13 mouse cellular contexts compared by ENCODE assay signal in genomic region chr16:37486826-37487612, GRCm38 (mm10). TPM values are rescaled to one million over a fixed set of nuclear protein-coding genes. Genes with fewer than 3 reads are reported as not detected.
DNase-seq lines count a peak whose midpoint lies in the region; ATAC-seq and TF ChIP-seq lines count a peak whose summit lies in the region.
"Had no signal": no experiment of that assay in that cellular context is flagged by ENCODE, and none has a peak within 500 bp of the region (broad histone marks: within the 10 kb centered on the region; RNA-seq: fewer than 3 reads in every experiment).

No protein-coding gene starts in this region.

- no peak overlapping the region for H3K9ac ChIP-seq in hindbrain, embryonic 12.5 days
- no peak overlapping the region for H3K9ac ChIP-seq in midbrain, postnatal 0 days (replicated peaks; ENCODE audit: low read length, poor library complexity, severe bottlenecking)
- H3K9ac ChIP-seq: liver, embryonic 13.5 days had no signal

- ATAC-seq in hindbrain, embryonic 12.5 days (ENCODE audit: low FRiP score), result peak; percentile 97
- peak; percentile 95 for ATAC-seq in midbrain, postnatal 0 days (ENCODE audit: low FRiP score)
- no peak for ATAC-seq in megakaryocyte progenitor cell, adult 5-6 weeks (replicated peaks; ENCODE audit: poor library complexity)
- ATAC-seq in erythroid progenitor cell, adult 5-6 weeks (replicated peaks; ENCODE audit: low FRiP score, poor library complexity, severe bottlenecking), result no peak

- no peaks in the 10 kb centered on the region for H3K27me3 ChIP-seq in hindbrain, embryonic 12.5 days
- H3K27me3 ChIP-seq in midbrain, postnatal 0 days (ENCODE audit: insufficient read depth, low read length), result no peaks in the 10 kb centered on the region
- H3K27me3 ChIP-seq: liver, embryonic 13.5 days; megakaryocyte, embryonic 14.5 days had no signal

- TF ChIP-seq CTCF in midbrain, postnatal 0 days (IDR thresholded peaks at IDR 0.05), result no peak

- peaks cover 4% of the 10 kb centered on the region; the same call in 1 of the 2 replicates for H3K4me1 ChIP-seq in hindbrain, embryonic 12.5 days
- no peaks in the 10 kb centered on the region for H3K4me1 ChIP-seq in midbrain, postnatal 0 days (ENCODE audit: insufficient read depth, low read length)
- H3K4me1 ChIP-seq: liver, embryonic 13.5 days; megakaryocyte, embryonic 14.5 days had no signal

- peak overlapping the region; percentile 23 for H3K4me2 ChIP-seq in hindbrain, embryonic 12.5 days (replicated peaks)
- H3K4me2 ChIP-seq in midbrain, postnatal 0 days (ENCODE audit: low read depth, low read length, poor library complexity, severe bottlenecking), result no peak overlapping the region
- H3K4me2 ChIP-seq: heart, embryonic 11.5 days; liver, embryonic 13.5 days had no signal

- no peak overlapping the region for H3K4me3 ChIP-seq in hindbrain, embryonic 12.5 days
- no peak overlapping the region for H3K4me3 ChIP-seq in midbrain, postnatal 0 days (ENCODE audit: low read depth, low read length)
- H3K4me3 ChIP-seq: liver, embryonic 13.5 days; megakaryocyte, embryonic 14.5 days had no signal

- 33% methylated on average over 3 of the region's 3 CpGs for WGBS in hindbrain, embryonic 12.5 days
- 13% methylated on average over 3 of the region's 3 CpGs for WGBS in midbrain, postnatal 0 days

- H3K36me3 ChIP-seq in hindbrain, embryonic 12.5 days, result no peaks in the 10 kb centered on the region
- H3K36me3 ChIP-seq in midbrain, postnatal 0 days (ENCODE audit: insufficient read depth, low read length), result no peaks in the 10 kb centered on the region
- H3K36me3 ChIP-seq: liver, embryonic 13.5 days had no signal

- DNase-seq in layer of hippocampus, adult 9-11 months, result peak; percentile 29
- DNase-seq in layer of hippocampus, postnatal 25 days (ENCODE audit: extremely low spot score in 1 of 2, low spot score in 1 of 2), result no peak
- peak; percentile 26 for DNase-seq in embryo, embryonic 11.5 days (ENCODE audit: low read depth, low spot score)
- DNase-seq in midbrain, postnatal 0 days (ENCODE audit: low spot score), result peak; percentile 71
- no peak for DNase-seq in cerebellum, adult 11 months
- DNase-seq: adrenal gland, postnatal 10 days; cerebellum, postnatal 14 days; liver, embryonic 13.5 days had no signal

- no peaks in the 10 kb centered on the region for H3K9me3 ChIP-seq in hindbrain, embryonic 12.5 days (replicated peaks)
- no peaks in the 10 kb centered on the region for H3K9me3 ChIP-seq in midbrain, postnatal 0 days (ENCODE audit: low read length)
- H3K9me3 ChIP-seq: liver, embryonic 13.5 days had no signal

- H3K27ac ChIP-seq in hindbrain, embryonic 12.5 days, result no peak overlapping the region
- H3K27ac ChIP-seq in midbrain, postnatal 0 days (ENCODE audit: low read depth, low read length), result no peak overlapping the region
- H3K27ac ChIP-seq: liver, embryonic 13.5 days had no signal

RNA-seq across cellular contexts. Expression of gene Gtf2e1, which starts 52.6 kb away (rescaled TPM):
- 10 to 100 TPM; 17.2 to 18.8 TPM for total RNA-seq in layer of hippocampus, postnatal 25 days (2021)
- polyA plus RNA-seq in hindbrain, embryonic 12.5 days (2016; fragmentation: Nextera tagmentation; extraction: Ambion mirVana), result 43.3 and 45.1 TPM in 2 replicates
- 23.2 and 24.1 TPM in 2 replicates for total RNA-seq in midbrain, postnatal 0 days (2014; rRNA removed)
- 20.3 and 20.7 TPM in 2 replicates for polyA plus RNA-seq in midbrain, postnatal 0 days (2015; fragmentation: Nextera tagmentation; extraction: Ambion mirVana)
- 18.8 and 19.5 TPM in 2 replicates for total RNA-seq in megakaryocyte progenitor cell, adult 5-6 weeks (2015)
- total RNA-seq in megakaryocyte progenitor cell, adult 5-6 weeks (2017), result 24.9 and 26.6 TPM in 2 replicates
- 0.42 and 3.2 TPM in 2 replicates for total RNA-seq in erythroid progenitor cell, adult 5-6 weeks (2015; ENCODE audit: low replicate concordance)
- total RNA-seq in erythroid progenitor cell, adult 5-6 weeks (2017; ENCODE audit: low replicate concordance), result 3.0 and 3.7 TPM in 2 replicates

RNA-seq across cellular contexts. Expression of gene Rabl3, which starts 52.7 kb away (rescaled TPM):
- total RNA-seq in layer of hippocampus, postnatal 25 days (2021), result 1 to 10 TPM; 8.1 to 8.7 TPM
- polyA plus RNA-seq in hindbrain, embryonic 12.5 days (2016; fragmentation: Nextera tagmentation; extraction: Ambion mirVana), result 30.2 and 32.5 TPM in 2 replicates
- 5.9 and 9.0 TPM in 2 replicates for total RNA-seq in midbrain, postnatal 0 days (2014; rRNA removed)
- 11.6 and 13.8 TPM in 2 replicates for polyA plus RNA-seq in midbrain, postnatal 0 days (2015; fragmentation: Nextera tagmentation; extraction: Ambion mirVana)
- 12.3 and 20.9 TPM in 2 replicates for total RNA-seq in megakaryocyte progenitor cell, adult 5-6 weeks (2015)
- 9.5 and 9.9 TPM in 2 replicates for total RNA-seq in megakaryocyte progenitor cell, adult 5-6 weeks (2017)
- 7.1 and 11.2 TPM in 2 replicates for total RNA-seq in erythroid progenitor cell, adult 5-6 weeks (2015; ENCODE audit: low replicate concordance)
- total RNA-seq in erythroid progenitor cell, adult 5-6 weeks (2017; ENCODE audit: low replicate concordance), result 3.6 and 8.5 TPM in 2 replicates

Comparison
In these comparisons a context has a peak if more than half of its experiments do, and no peak if none do; other contexts are left out.
1. DNase-seq: peak in layer of hippocampus, adult 9-11 months (single experiment), embryo, embryonic 11.5 days (single experiment) and midbrain, postnatal 0 days (single experiment); none in layer of hippocampus, postnatal 25 days (0 of 2) and cerebellum, adult 11 months (single experiment).
2. ATAC-seq: peak in hindbrain, embryonic 12.5 days (single experiment) and midbrain, postnatal 0 days (single experiment); none in megakaryocyte progenitor cell, adult 5-6 weeks (single experiment) and erythroid progenitor cell, adult 5-6 weeks (single experiment).